Mouse (Mus musculus): ENCODE measurements around the gene Ccdc96. TPM values are rescaled to one million over a fixed set of nuclear protein-coding genes. Genes with fewer than 3 reads are reported as not detected.
A peak's percentile ranks its signal among the peaks of the same experiment; 100 is the strongest.

Gene Ccdc96
- total and polyA plus RNA-seq, 2 experiments from 2014 or later: 2.2 to 2.4 TPM

GRCm38 (mm10) chr5:36472876-36473655 lies 11.3 kb upstream of the Ccdc96 start:
- Histone ChIP-seq H3K4me2 (ENCODE audit: low read depth) (no peak overlapping the region), H3K27me3 (ENCODE audit: insufficient read depth, low read length) (no peaks in the 10 kb centered on the region), H3K27ac (ENCODE audit: low read depth, low read length) (no peak overlapping the region), H3K9me3 (ENCODE audit: low read length) (no peaks in the 10 kb centered on the region), H3K36me3 (ENCODE audit: insufficient read depth) (peaks cover 61% of the 10 kb centered on the region), H3K4me1 (ENCODE audit: insufficient read depth) (no peaks in the 10 kb centered on the region), H3K9ac (no peak overlapping the region), H3K4me3 (ENCODE audit: low read depth, low read length) (no peak overlapping the region)
- no peak for ATAC-seq
- no peak for DNase-seq
- no peak for TF ChIP-seq CTCF (IDR thresholded peaks at IDR 0.05; ENCODE audit: low read depth)
- WGBS: 87% methylated on average over 4 of the region's 4 CpGs

GRCm38 (mm10) chr5:36474283-36474682 lies 10.1 kb upstream of the Ccdc96 start:
- H3K27ac ChIP-seq (ENCODE audit: low read depth, low read length): no peak overlapping the region
- peak; percentile 62 for DNase-seq
- no peaks in the 10 kb centered on the region for H3K4me1 ChIP-seq (ENCODE audit: insufficient read depth)
- H3K36me3 ChIP-seq (ENCODE audit: insufficient read depth): peaks cover 50% of the 10 kb centered on the region
- no peaks in the 10 kb centered on the region for H3K27me3 ChIP-seq (ENCODE audit: insufficient read depth, low read length)
- H3K9me3 ChIP-seq (ENCODE audit: low read length): no peaks in the 10 kb centered on the region
- TF ChIP-seq CTCF (IDR thresholded peaks at IDR 0.05; ENCODE audit: low read depth): peak; percentile 74
- H3K4me3 ChIP-seq (ENCODE audit: low read depth, low read length): no peak overlapping the region
- WGBS: 87% methylated on average over 5 of the region's 5 CpGs
- ATAC-seq: peak; percentile 69
- no peak overlapping the region for H3K9ac ChIP-seq
- no peak overlapping the region for H3K4me2 ChIP-seq (ENCODE audit: low read depth)

- WGBS: 88% methylated on average over 3 of the region's 3 CpGs
- Histone ChIP-seq H3K36me3 (ENCODE audit: insufficient read depth) (peaks cover 18% of the 10 kb centered on the region), H3K4me3 (ENCODE audit: low read depth, low read length) (no peak overlapping the region), H3K27ac (ENCODE audit: low read depth, low read length) (no peak overlapping the region), H3K9ac (no peak overlapping the region), H3K4me1 (ENCODE audit: insufficient read depth) (peaks cover 8% of the 10 kb centered on the region), H3K4me2 (ENCODE audit: low read depth) (no peak overlapping the region), H3K27me3 (ENCODE audit: insufficient read depth, low read length) (no peaks in the 10 kb centered on the region), H3K9me3 (ENCODE audit: low read length) (no peaks in the 10 kb centered on the region)
- no peak for TF ChIP-seq CTCF (IDR thresholded peaks at IDR 0.05; ENCODE audit: low read depth)
- ATAC-seq (no peak), DNase-seq (no peak)
Observed at GRCm38 (mm10) chr5:36477486-36477885, 6.9 kb upstream of the Ccdc96 start.

GRCm38 (mm10) chr5:36478540-36479420 lies 5.6 kb upstream of the Ccdc96 start:
- no peak for DNase-seq
- no peak overlapping the region for H3K4me3 ChIP-seq (ENCODE audit: low read depth, low read length)
- H3K9ac ChIP-seq: no peak overlapping the region
- 94% methylated on average over 6 of the region's 6 CpGs for WGBS
- no peak overlapping the region for H3K4me2 ChIP-seq (ENCODE audit: low read depth)
- H3K27ac ChIP-seq (ENCODE audit: low read depth, low read length): no peak overlapping the region
- ATAC-seq: no peak
- TF ChIP-seq CTCF (IDR thresholded peaks at IDR 0.05; ENCODE audit: low read depth): no peak
- H3K4me1 ChIP-seq (ENCODE audit: insufficient read depth): peaks cover 16% of the 10 kb centered on the region
- no peaks in the 10 kb centered on the region for H3K27me3 ChIP-seq (ENCODE audit: insufficient read depth, low read length)
- no peaks in the 10 kb centered on the region for H3K9me3 ChIP-seq (ENCODE audit: low read length)
- peaks cover 9% of the 10 kb centered on the region for H3K36me3 ChIP-seq (ENCODE audit: insufficient read depth)

- H3K9ac ChIP-seq: no peak overlapping the region
- TF ChIP-seq CTCF (IDR thresholded peaks at IDR 0.05; ENCODE audit: low read depth): no peak
- no peak overlapping the region for H3K27ac ChIP-seq (ENCODE audit: low read depth, low read length)
- no peaks in the 10 kb centered on the region for H3K9me3 ChIP-seq (ENCODE audit: low read length)
- H3K4me1 ChIP-seq (ENCODE audit: insufficient read depth): peaks cover 18% of the 10 kb centered on the region
- no peak for DNase-seq
- H3K27me3 ChIP-seq (ENCODE audit: insufficient read depth, low read length): no peaks in the 10 kb centered on the region
- no peak overlapping the region for H3K4me3 ChIP-seq (ENCODE audit: low read depth, low read length)
- H3K4me2 ChIP-seq (ENCODE audit: low read depth): no peak overlapping the region
- H3K36me3 ChIP-seq (ENCODE audit: insufficient read depth): peaks cover 9% of the 10 kb centered on the region
- 90% methylated on average over 2 of the region's 2 CpGs for WGBS
- ATAC-seq: no peak
Observed at GRCm38 (mm10) chr5:36479735-36480134, 4.7 kb upstream of the Ccdc96 start.

GRCm38 (mm10) chr5:36480398-36480797 lies 4.0 kb upstream of the Ccdc96 start:
- H3K4me1 ChIP-seq (ENCODE audit: insufficient read depth): peaks cover 21% of the 10 kb centered on the region
- H3K4me2 ChIP-seq (ENCODE audit: low read depth): no peak overlapping the region
- no peak overlapping the region for H3K4me3 ChIP-seq (ENCODE audit: low read depth, low read length)
- no peak overlapping the region for H3K27ac ChIP-seq (ENCODE audit: low read depth, low read length)
- ATAC-seq (no peak), DNase-seq (no peak)
- 91% methylated on average over 4 of the region's 4 CpGs for WGBS
- no peak for TF ChIP-seq CTCF (IDR thresholded peaks at IDR 0.05; ENCODE audit: low read depth)
- H3K9ac ChIP-seq: no peak overlapping the region
- no peaks in the 10 kb centered on the region for H3K27me3 ChIP-seq (ENCODE audit: insufficient read depth, low read length)
- H3K9me3 ChIP-seq (ENCODE audit: low read length): no peaks in the 10 kb centered on the region
- peaks cover 5% of the 10 kb centered on the region for H3K36me3 ChIP-seq (ENCODE audit: insufficient read depth)

- DNase-seq (no peak), ATAC-seq (no peak)
- WGBS: 81% methylated on average over 1 of the region's 1 CpGs
- no peaks in the 10 kb centered on the region for H3K9me3 ChIP-seq (ENCODE audit: low read length)
- H3K36me3 ChIP-seq (ENCODE audit: insufficient read depth): 0 out of 2 replicates have a peak, but pooled peaks cover 3% of the 10 kb centered on the region
- peak; percentile 48 for TF ChIP-seq CTCF (IDR thresholded peaks at IDR 0.05; ENCODE audit: low read depth)
- H3K4me3 ChIP-seq (ENCODE audit: low read depth, low read length): no peak overlapping the region
- peaks cover 21% of the 10 kb centered on the region for H3K4me1 ChIP-seq (ENCODE audit: insufficient read depth)
- no peak overlapping the region for H3K4me2 ChIP-seq (ENCODE audit: low read depth)
- H3K9ac ChIP-seq: no peak overlapping the region
- no peaks in the 10 kb centered on the region for H3K27me3 ChIP-seq (ENCODE audit: insufficient read depth, low read length)
- no peak overlapping the region for H3K27ac ChIP-seq (ENCODE audit: low read depth, low read length)
Observed at GRCm38 (mm10) chr5:36481114-36481513, 3.3 kb upstream of the Ccdc96 start.
